Mouse (Mus musculus) liver, embryonic 12.5 days (tissue): ENCODE data around the gene Tfap2a. TPM values are rescaled to one million over a fixed set of nuclear protein-coding genes. Genes with fewer than 3 reads are reported as not detected.

Experiments
- ATAC-seq: fragments of 200-750 bp; cut with Nextera tagmentation; 2 replicates; pipeline ENCODE4 v1.8.0; 2017; ENCODE audit warnings: moderate number of reproducible peaks, mild to moderate bottlenecking, moderate library complexity
- H3K27ac ChIP-seq: fragments of 300-500 bp; sonication (generic); 2 replicates; pipeline ENCODE4 v1.5.1; 2016; ENCODE audit warnings: mild to moderate bottlenecking
- H3K27me3 ChIP-seq: fragments of 300-500 bp; sonication (generic); replicated peaks from 2 replicates; pipeline ENCODE4 v1.6.1; 2016; ENCODE audit warnings: mild to moderate bottlenecking, moderate library complexity
- H3K36me3 ChIP-seq: fragments of 300-500 bp; sonication (generic); 2 replicates; pipeline ENCODE4 v1.6.1; 2016; ENCODE audit warnings: mild to moderate bottlenecking, moderate library complexity
- H3K4me1 ChIP-seq: fragments of 300-500 bp; sonication (generic); 2 replicates; pipeline ENCODE4 v1.6.1; 2016
- H3K4me2 ChIP-seq: fragments of 300-500 bp; sonication (generic); 2 replicates; pipeline ENCODE4 v1.6.1; 2016; ENCODE audit warnings: mild to moderate bottlenecking, moderate library complexity
- H3K4me3 ChIP-seq: fragments of 300-500 bp; sonication (generic); 2 replicates; pipeline ENCODE4 v1.5.1; 2016; ENCODE audit warnings: mild to moderate bottlenecking, moderate library complexity
- H3K9ac ChIP-seq: fragments of 300-500 bp; sonication (generic); 2 replicates; pipeline ENCODE4 v1.6.1; 2016; ENCODE audit warnings: mild to moderate bottlenecking, moderate library complexity
- H3K9me3 ChIP-seq: fragments of 300-500 bp; sonication (generic); replicated peaks from 2 replicates; pipeline ENCODE4 v1.6.1; 2016; ENCODE audit warnings: mild to moderate bottlenecking, moderate library complexity
- WGBS: fragments of 180-500 bp; shearing (Covaris S2); methylation state at CpG from one replicate; pipeline ENCODE4 v1.1.7; 2016; ENCODE audit not compliant: insufficient replicate concordance; 5-methylcytosine and 5-hydroxymethylcytosine counted together
- polyA plus RNA-seq: library from polyadenylated mRNA; unstranded; fragments of >200 nt; fragmentation: Nextera tagmentation; extraction: Ambion mirVana; gene quantifications from 2 replicates; pipeline ENCODE4 v1.2.1, GENCODE M21; 2016

Gene Tfap2a
- polyA plus RNA-seq, 1 experiment from 2014 or later = 0.07 TPM

GRCm38 (mm10) chr13:40732085-40732484 lies 6.1 kb downstream of the Tfap2a start:
- Histone ChIP-seq H3K4me2 (no peak overlapping the region), H3K9ac (no peak overlapping the region), H3K36me3 (no peaks in the 10 kb centered on the region), H3K4me1 (peaks cover 14% of the 10 kb centered on the region), H3K27me3 (peaks cover 97% of the 10 kb centered on the region), H3K27ac (no peak overlapping the region), H3K9me3 (no peaks in the 10 kb centered on the region), H3K4me3 (no peak overlapping the region)
- no peak for ATAC-seq
- 2% methylated on average over 11 of the region's 11 CpGs for WGBS

- no peaks in the 10 kb centered on the region for H3K36me3 ChIP-seq
- H3K27me3 ChIP-seq = peaks cover 96% of the 10 kb centered on the region
- H3K4me2 ChIP-seq = peak overlapping the region; percentile 64
- peaks cover 14% of the 10 kb centered on the region for H3K4me1 ChIP-seq
- no peaks in the 10 kb centered on the region for H3K9me3 ChIP-seq
- H3K27ac ChIP-seq = no peak overlapping the region
- no peak for ATAC-seq
- peak overlapping the region; percentile 48 for H3K4me3 ChIP-seq
- under 1% methylated on average over 61 of the region's 74 CpGs for WGBS
- H3K9ac ChIP-seq = no peak overlapping the region
These were observed 6.9 kb downstream of the Tfap2a start for GRCm38 (mm10) chr13:40731179-40731841.

DNA sequence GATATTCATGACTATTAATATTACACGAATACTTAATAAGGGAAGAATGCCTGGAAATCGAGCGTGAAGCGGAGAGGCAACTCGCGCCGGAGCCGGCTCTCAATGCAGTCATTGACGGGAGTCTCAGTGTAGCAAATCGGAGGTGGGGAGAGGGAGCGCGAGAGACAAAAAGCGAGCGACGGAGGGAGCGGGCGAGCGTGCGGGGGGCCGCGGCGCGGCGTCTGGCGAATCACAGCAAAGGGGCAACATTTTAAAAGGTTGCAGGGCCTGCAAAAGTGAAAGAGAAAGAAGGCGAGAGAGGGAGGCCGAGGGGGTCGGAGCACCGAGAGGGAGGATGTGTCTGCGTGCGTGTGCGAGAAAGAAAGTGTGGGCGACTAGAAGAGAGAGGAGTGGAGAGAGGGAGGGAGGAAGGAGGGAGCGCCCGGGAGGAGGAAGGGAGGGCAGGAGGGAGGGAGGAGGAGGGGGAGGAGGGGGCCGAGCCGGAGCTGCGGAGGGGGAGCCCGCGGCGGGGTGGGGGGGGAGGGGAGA lies 7.5 kb downstream of the Tfap2a start:
- Histone ChIP-seq H3K27ac (no peak overlapping the region), H3K4me1 (peaks cover 14% of the 10 kb centered on the region), H3K4me2 (peak overlapping the region; percentile 64), H3K36me3 (no peaks in the 10 kb centered on the region), H3K4me3 (peak overlapping the region; percentile 48), H3K9me3 (no peaks in the 10 kb centered on the region), H3K9ac (no peak overlapping the region), H3K27me3 (peaks cover 95% of the 10 kb centered on the region)
- ATAC-seq = no peak
- 0% methylated on average over 34 of the region's 41 CpGs for WGBS

DNA sequence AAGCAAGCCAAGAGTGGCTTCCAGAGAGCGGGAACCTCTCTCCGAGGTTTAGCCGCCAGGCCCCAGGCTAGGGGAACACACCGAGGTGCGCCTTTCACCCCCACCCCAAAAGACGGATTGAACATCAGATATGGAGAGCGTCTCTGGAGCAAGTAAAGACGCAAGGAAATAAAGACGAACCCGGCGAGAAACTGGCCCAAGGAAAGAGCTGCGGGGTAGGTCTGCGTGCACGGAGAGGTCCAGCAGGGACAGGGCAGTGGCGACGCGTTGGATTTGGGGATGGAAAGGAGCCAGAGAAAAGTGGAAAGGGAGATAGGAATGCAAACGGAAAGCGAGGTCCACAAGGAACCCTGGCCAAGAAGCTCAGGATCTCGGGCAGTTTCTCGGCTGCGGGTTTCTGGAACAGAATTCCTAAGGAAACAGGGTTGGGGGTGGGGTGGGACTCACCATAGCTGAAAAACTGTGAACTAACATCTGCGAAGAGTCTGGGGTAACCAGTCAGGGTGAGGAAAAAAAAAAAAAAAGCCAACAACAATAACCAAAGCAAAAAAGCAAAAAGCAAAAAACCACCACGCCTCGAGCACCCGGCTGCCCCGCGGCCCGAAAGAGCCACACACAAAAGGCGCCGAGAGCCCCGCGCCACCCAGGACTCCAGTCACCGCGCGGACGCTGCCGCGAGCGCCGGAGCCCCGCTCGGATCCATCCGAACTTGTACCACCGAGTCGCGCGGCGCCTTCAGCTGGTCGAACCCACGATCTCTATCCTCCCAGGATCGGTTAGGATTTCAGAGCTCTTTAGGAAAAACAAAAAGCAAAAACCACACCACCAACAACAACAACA lies 8.4 kb downstream of the Tfap2a start:
- Histone ChIP-seq H3K4me2 (no peak overlapping the region; the same call in 1 of the 2 replicates), H3K4me3 (no peak overlapping the region), H3K9me3 (no peaks in the 10 kb centered on the region), H3K27me3 (peaks cover 95% of the 10 kb centered on the region), H3K9ac (no peak overlapping the region), H3K4me1 (peaks cover 14% of the 10 kb centered on the region), H3K36me3 (no peaks in the 10 kb centered on the region), H3K27ac (no peak overlapping the region)
- 1% methylated on average over 52 of the region's 52 CpGs for WGBS
- ATAC-seq = no peak

- 3% methylated on average over 13 of the region's 13 CpGs for WGBS
- Histone ChIP-seq H3K36me3 (no peaks in the 10 kb centered on the region), H3K4me1 (peaks cover 14% of the 10 kb centered on the region), H3K9me3 (no peaks in the 10 kb centered on the region), H3K9ac (no peak overlapping the region), H3K4me3 (no peak overlapping the region), H3K27me3 (peaks cover 94% of the 10 kb centered on the region), H3K27ac (no peak overlapping the region), H3K4me2 (no peak overlapping the region)
- no peak for ATAC-seq
These were observed 9.1 kb downstream of the Tfap2a start for GRCm38 (mm10) chr13:40729037-40729436.

GRCm38 (mm10) chr13:40728626-40728990 lies 9.6 kb downstream of the Tfap2a start:
- Histone ChIP-seq H3K36me3 (no peaks in the 10 kb centered on the region), H3K27me3 (peaks cover 94% of the 10 kb centered on the region), H3K27ac (no peak overlapping the region), H3K9ac (no peak overlapping the region), H3K9me3 (no peaks in the 10 kb centered on the region), H3K4me3 (no peak overlapping the region), H3K4me1 (peaks cover 13% of the 10 kb centered on the region), H3K4me2 (no peak overlapping the region)
- ATAC-seq = no peak
- 1% methylated on average over 15 of the region's 15 CpGs for WGBS

GRCm38 (mm10) chr13:40727731-40728625 lies 10.2 kb downstream of the Tfap2a start:
- peaks cover 15% of the 10 kb centered on the region for H3K4me1 ChIP-seq
- H3K27me3 ChIP-seq = peaks cover 94% of the 10 kb centered on the region
- ATAC-seq = no peak
- no peaks in the 10 kb centered on the region for H3K9me3 ChIP-seq
- no peak overlapping the region for H3K4me2 ChIP-seq
- no peak overlapping the region for H3K4me3 ChIP-seq
- H3K27ac ChIP-seq = no peak overlapping the region
- 3% methylated on average over 42 of the region's 42 CpGs for WGBS
- no peak overlapping the region for H3K9ac ChIP-seq
- no peaks in the 10 kb centered on the region for H3K36me3 ChIP-seq

DNA sequence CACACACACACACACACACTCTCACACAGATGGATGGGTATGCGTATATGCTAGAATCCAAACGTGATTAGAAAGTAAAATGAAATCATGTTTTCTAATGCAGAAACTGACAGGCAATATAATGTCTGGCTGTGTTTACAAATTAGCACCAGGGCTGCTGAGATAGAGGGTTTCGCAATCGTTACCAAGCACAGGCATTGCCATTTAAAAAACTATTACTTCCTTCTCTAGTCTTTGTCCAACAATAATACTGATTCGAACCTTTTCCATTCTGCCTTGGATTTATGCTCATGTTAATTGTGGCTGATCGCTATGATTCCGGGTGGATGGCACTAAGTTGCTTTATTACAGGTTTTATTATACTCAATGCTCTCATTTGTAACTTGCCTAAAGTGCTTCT lies 12.3 kb downstream of the Tfap2a start:
- 7% methylated on average over 7 of the region's 7 CpGs for WGBS
- H3K4me2 ChIP-seq = no peak overlapping the region

GRCm38 (mm10) chr13:40723598-40723920 lies 14.6 kb downstream of the Tfap2a start:
- peak overlapping the region; percentile 85 for H3K4me2 ChIP-seq
- no peak overlapping the region for H3K27ac ChIP-seq
- ATAC-seq = no peak
- H3K9me3 ChIP-seq = no peaks in the 10 kb centered on the region
- 10% methylated on average over 5 of the region's 5 CpGs for WGBS
- no peaks in the 10 kb centered on the region for H3K36me3 ChIP-seq
- no peak overlapping the region for H3K9ac ChIP-seq
- peak overlapping the region; percentile 57 for H3K4me3 ChIP-seq
- H3K4me1 ChIP-seq = peaks cover 16% of the 10 kb centered on the region
- peaks cover 82% of the 10 kb centered on the region for H3K27me3 ChIP-seq

More for the DNA sequence above, 12.3 kb downstream of the Tfap2a start:
- Histone ChIP-seq H3K36me3 (no peaks in the 10 kb centered on the region), H3K9ac (no peak overlapping the region), H3K4me1 (peaks cover 19% of the 10 kb centered on the region), H3K4me3 (no peak overlapping the region), H3K27me3 (peaks cover 82% of the 10 kb centered on the region), H3K9me3 (no peaks in the 10 kb centered on the region), H3K27ac (no peak overlapping the region)
- no peak for ATAC-seq

DNA sequence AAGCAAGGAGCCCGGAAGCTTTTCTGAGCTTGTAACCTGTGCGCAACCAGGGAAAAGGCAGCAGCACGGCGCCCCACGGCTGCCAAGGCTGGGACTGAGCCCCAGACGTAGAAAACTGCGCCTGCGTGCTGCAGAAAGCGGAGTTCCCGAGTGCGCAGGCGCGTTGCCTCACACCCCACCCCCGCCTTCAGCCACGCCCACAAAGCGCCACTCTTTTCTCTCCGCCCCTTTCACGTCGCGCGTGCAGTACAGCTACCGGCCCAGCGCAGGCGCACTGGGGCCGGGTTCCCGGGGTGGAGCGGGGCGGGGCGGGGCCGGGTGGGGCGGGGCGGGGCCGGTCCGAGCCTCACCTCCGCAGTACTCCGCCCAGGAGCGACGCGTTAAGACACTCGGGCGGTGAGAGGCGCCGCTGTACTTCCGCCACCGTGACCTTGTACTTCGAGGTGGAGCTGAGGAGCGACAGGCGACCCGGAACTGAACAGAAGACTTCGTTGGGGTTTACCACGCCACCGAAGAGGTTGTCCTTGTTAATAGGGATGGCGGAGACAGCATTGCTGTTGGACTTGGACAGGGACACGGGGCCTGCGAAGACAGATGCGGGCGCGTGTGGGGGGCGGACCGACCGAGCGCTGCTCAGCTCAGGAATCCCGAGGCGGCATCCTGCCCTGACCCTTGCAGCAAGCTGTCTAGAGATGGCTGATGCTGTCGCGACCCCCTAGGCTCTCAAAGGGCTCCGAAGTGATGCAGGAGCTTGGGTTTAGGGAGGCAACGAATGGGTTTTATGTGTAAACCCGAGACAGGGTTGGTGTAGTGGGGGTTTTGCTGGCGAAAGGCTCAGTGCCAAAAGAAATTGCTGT lies 15.2 kb downstream of the Tfap2a start:
- 2% methylated on average over 62 of the region's 70 CpGs for WGBS
- Histone ChIP-seq H3K4me1 (peaks cover 16% of the 10 kb centered on the region), H3K4me3 (peak overlapping the region; percentile 57), H3K27ac (no peak overlapping the region), H3K4me2 (peak overlapping the region; percentile 85), H3K9ac (peak overlapping the region; percentile 44), H3K36me3 (no peaks in the 10 kb centered on the region), H3K9me3 (no peaks in the 10 kb centered on the region), H3K27me3 (peaks cover 82% of the 10 kb centered on the region)
- ATAC-seq = peak; percentile 95

DNA sequence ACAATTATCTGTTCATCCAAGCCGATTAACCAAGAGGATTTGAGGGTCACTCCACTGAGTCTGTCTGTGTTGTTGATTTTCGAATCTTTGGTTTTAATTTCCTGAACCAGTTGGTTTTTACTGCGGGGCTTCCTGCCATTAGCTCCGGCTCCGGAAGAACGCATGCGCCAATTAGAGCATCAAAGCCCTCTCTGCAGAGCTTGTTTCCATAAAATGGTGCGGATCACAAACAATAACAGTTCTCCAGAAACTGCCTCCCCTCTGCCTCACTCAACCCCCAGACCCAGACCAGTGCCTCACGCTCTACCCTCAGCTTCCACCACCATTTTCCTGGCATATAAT lies 18.5 kb downstream of the Tfap2a start:
- Histone ChIP-seq H3K4me2 (no peak overlapping the region), H3K27ac (no peak overlapping the region), H3K9ac (no peak overlapping the region), H3K27me3 (peaks cover 84% of the 10 kb centered on the region), H3K4me3 (no peak overlapping the region), H3K36me3 (no peaks in the 10 kb centered on the region), H3K9me3 (no peaks in the 10 kb centered on the region), H3K4me1 (peaks cover 20% of the 10 kb centered on the region)
- 21% methylated on average over 9 of the region's 9 CpGs for WGBS
- no peak for ATAC-seq
